Mouse (Mus musculus) kidney, adult 2 months (tissue): ENCODE data around the gene Marveld3. TPM values are rescaled to one million over a fixed set of nuclear protein-coding genes. Genes with fewer than 3 reads are reported as not detected.
A peak's percentile ranks its signal among the peaks of the same experiment; 100 is the strongest.

ENCODE experiments used
- DNase-seq: peaks from one replicate; pipeline ENCODE4 v3.0.0; 2021
- H3K27ac ChIP-seq: fragments of 200-500 bp; 2 replicates; pipeline ENCODE4 v1.5.1; 2012; ENCODE audit warnings: low read depth, low read length, control low read depth, inconsistent platforms; ENCODE audit not compliant: insufficient read depth
- H3K27me3 ChIP-seq: fragments of 200-500 bp; replicated peaks from 2 replicates; pipeline ENCODE4 v1.6.1; 2012; ENCODE audit warnings: mild to moderate bottlenecking, moderate library complexity, low read length, inconsistent platforms; ENCODE audit not compliant: control insufficient read depth, insufficient read depth
- H3K36me3 ChIP-seq: fragments of 200-500 bp; 2 replicates; pipeline ENCODE4 v1.6.1; 2012; ENCODE audit warnings: mild to moderate bottlenecking, moderate library complexity, low read length, inconsistent platforms; ENCODE audit not compliant: control insufficient read depth, insufficient read depth
- H3K4me1 ChIP-seq: fragments of 200-500 bp; 2 replicates; pipeline ENCODE4 v1.6.1; 2011; ENCODE audit warnings: low read length; ENCODE audit not compliant: control insufficient read depth, insufficient read depth
- H3K4me3 ChIP-seq: fragments of 200-500 bp; 2 replicates; pipeline ENCODE4 v1.5.1; 2011; ENCODE audit warnings: mild to moderate bottlenecking, low read depth, low read length, control low read depth; ENCODE audit not compliant: insufficient read depth
- CTCF ChIP-seq: fragments of 200-500 bp; conservative IDR thresholded peaks from 2 replicates; pipeline ENCODE4 v1.5.1; 2011; ENCODE audit warnings: low read depth, mild to moderate bottlenecking, control low read depth, low read length, moderate library complexity, mixed read lengths; ENCODE audit not compliant: insufficient read depth, insufficient read length
- POLR2A ChIP-seq: fragments of 200-500 bp; IDR thresholded peaks from one replicate; pipeline ENCODE4 v1.6.1; 2011; ENCODE audit warnings: low read depth, low read length, control low read depth
- whole genome bisulfite sequencing: fragments of 180-500 bp; shearing (Covaris S2); methylation state at CpG from one replicate; pipeline ENCODE4 v1.1.7; 2018; 5-methylcytosine and 5-hydroxymethylcytosine counted together
- polyA plus RNA-seq: library from polyadenylated mRNA; depleted of rRNA; stranded (reverse); fragments of >200 nt; gene quantifications from 2 replicates; pipeline ENCODE4 v1.2.3, GENCODE M21; 2012; rRNA removed

Marveld3 gene
- polyA plus RNA-seq, result 10.7 and 10.8 TPM in 2 replicates

DNA sequence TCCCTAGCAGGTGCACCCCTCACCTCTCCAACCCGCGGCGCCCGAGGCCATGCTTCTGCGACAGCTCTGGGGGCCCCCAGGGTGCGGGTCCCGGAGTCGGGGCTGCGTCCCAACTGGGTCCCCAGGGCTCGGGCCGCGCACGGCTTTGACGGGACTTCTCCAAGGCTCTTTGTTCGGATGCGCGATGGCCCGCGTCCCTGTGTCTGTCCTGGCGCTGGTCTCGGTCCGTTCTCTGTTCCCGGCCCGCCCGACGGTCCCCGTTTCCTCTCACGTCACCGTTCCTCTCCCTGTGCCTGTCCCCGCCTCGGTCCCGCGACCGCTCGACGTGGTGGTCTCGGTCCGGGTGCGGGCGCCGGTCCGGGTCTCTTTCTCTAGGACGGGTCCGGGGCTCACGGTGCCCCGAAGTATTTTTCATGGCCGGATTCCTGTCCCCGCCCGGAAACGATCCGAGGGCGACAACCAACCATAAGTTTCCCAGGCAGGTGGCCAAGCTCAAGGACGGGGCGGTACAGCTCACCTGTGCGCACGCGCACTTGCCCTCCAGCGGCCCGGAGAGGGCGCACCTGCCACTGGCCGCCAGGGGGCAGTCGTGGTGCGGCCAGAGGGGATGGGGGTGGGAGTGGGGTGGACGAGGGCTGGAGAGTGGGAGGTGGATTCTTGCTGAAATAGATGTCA lies at the start of gene Marveld3:
TSS of gene Marveld3 (minus strand) at position 511 of the 675 bp plus-strand sequence.
- under 1% methylated on average over 64 of the region's 64 CpGs for WGBS

DNA sequence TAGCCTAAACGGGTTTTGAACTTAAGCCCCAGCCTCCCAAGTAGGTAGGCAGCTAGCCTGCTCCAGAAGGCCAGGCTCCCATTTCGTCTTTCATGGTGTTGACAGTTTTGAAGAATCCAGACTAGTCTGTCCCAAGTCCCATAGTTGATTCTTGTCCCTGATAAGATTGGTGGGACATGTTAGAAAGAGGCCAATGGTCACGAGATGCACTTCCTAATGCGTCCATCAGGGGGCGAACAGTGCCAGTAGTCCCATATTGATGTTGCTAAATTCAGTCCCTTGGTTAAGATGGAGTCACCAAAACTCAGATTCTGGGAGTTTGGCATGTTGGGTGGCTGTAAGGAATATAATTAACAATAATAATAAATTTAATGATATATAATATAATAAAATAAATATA lies 48.9 kb upstream of the Marveld3 start:
- 32% methylated on average over 5 of the region's 5 CpGs for WGBS
- Histone ChIP-seq H3K27me3 (no peaks in the 10 kb centered on the region), H3K4me3 (no peak overlapping the region), H3K4me1 (no peaks in the 10 kb centered on the region), H3K27ac (no peak overlapping the region), H3K36me3 (no peaks in the 10 kb centered on the region)
- peak; percentile 47 for DNase-seq
- TF ChIP-seq CTCF (peak; percentile 89), POLR2A (no peak)

More for the DNA sequence above, at the start of gene Marveld3:
- Histone ChIP-seq H3K27me3 (no peaks in the 10 kb centered on the region), H3K4me1 (peaks cover 9% of the 10 kb centered on the region; the same call in 1 of the 2 replicates), H3K4me3 (peak within 1 kb of the TSS; percentile 78), H3K27ac (peak within 1 kb of the TSS; percentile 69; the same call in 1 of the 2 replicates), H3K36me3 (no peaks in the 10 kb centered on the region)
- peak; percentile 77 for TF ChIP-seq CTCF
- TF ChIP-seq POLR2A, result no peak
- DNase-seq, result peak; percentile 86

- Histone ChIP-seq H3K4me1 (no peaks in the 10 kb centered on the region), H3K4me3 (no peak overlapping the region), H3K27ac (no peak overlapping the region), H3K36me3 (no peaks in the 10 kb centered on the region), H3K27me3 (no peaks in the 10 kb centered on the region)
- no peak for DNase-seq
- 67% methylated on average over 8 of the region's 8 CpGs for WGBS
- TF ChIP-seq CTCF (no peak), POLR2A (no peak)
These were observed 47.0 kb upstream of the Marveld3 start for GRCm38 (mm10) chr8:110008995-110009446.

- TF ChIP-seq CTCF (no peak), POLR2A (no peak)
- Histone ChIP-seq H3K27me3 (no peaks in the 10 kb centered on the region), H3K36me3 (no peaks in the 10 kb centered on the region), H3K4me1 (no peaks in the 10 kb centered on the region), H3K27ac (no peak overlapping the region), H3K4me3 (no peak overlapping the region)
- WGBS, result 80% methylated on average over 26 of the region's 26 CpGs
- DNase-seq, result no peak
These were observed 46.4 kb upstream of the Marveld3 start for GRCm38 (mm10) chr8:110008228-110008994.

DNA sequence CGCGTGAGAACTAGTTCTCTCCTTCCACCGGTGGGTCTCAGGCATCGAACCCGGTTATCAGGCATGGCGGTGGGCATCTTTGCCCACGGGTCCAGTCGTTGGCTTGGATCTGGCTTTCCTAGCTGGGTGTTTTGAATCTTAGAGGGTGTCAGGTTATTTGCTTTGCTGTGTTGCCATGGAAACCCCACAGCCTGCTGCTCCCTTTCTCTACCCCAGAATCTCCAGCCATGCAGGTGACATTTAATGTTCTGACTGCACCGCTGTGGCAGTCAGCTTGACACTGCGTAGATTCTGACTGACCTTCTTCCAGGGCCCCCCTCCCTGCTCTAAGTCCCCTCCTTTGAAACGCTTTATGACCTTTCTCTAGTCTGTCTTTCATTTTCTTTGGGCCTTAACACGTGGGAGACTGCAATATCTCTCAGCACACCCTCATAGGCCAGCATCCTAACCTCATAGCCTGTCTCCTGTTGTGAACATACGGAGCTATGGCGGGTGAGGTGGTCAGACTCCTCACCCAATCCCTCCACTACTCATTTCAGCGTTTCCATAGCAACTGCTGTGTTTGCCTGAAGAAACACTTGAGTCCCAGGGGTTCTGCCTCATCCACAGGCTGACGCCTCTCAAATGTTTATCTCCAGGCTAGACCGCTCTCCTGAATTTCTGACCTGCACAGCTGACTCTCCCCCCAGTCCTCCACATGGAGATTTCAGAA lies 44.5 kb upstream of the Marveld3 start:
- no peak for DNase-seq
- Histone ChIP-seq H3K36me3 (no peaks in the 10 kb centered on the region), H3K27me3 (no peaks in the 10 kb centered on the region), H3K27ac (no peak overlapping the region), H3K4me3 (no peak overlapping the region), H3K4me1 (no peaks in the 10 kb centered on the region)
- TF ChIP-seq CTCF, result no peak
- no peak for TF ChIP-seq POLR2A
- WGBS, result 56% methylated on average over 17 of the region's 17 CpGs

- WGBS, result 63% methylated on average over 5 of the region's 5 CpGs
- H3K27ac ChIP-seq, result no peak overlapping the region
- H3K4me3 ChIP-seq, result no peak overlapping the region
- no peaks in the 10 kb centered on the region for H3K36me3 ChIP-seq
- H3K4me1 ChIP-seq, result no peaks in the 10 kb centered on the region
- no peak for TF ChIP-seq CTCF
- no peak for TF ChIP-seq POLR2A
- peak; percentile 28 for DNase-seq
- H3K27me3 ChIP-seq, result no peaks in the 10 kb centered on the region
These were observed 42.3 kb upstream of the Marveld3 start for GRCm38 (mm10) chr8:110004300-110004699.
